Mouse (Mus musculus) Patski (cell line): ENCODE results near the gene Cds1. TPM values are rescaled to one million over a fixed set of nuclear protein-coding genes. Genes with fewer than 3 reads are reported as not detected.
"Not testable (repeated sequence)": the region's sequence is repeated elsewhere in the genome, so short reads cannot be mapped to it uniquely, and the experiment has no call there.

Source experiments
- ATAC-seq: fragments of 100-300 bp; one replicate; pipeline ENCODE4 v1.8.0; 2021
- CTCF ChIA-PET: fragments of 350-600 bp; sonication (Branson Sonifier 250); formaldehyde crosslinking; loops from one replicate; lab custom pipeline; 2022; ENCODE audit warnings: inconsistent platforms; lab: Charles Lee
- POLR2A ChIA-PET: fragments of 350-600 bp; sonication (Branson Sonifier 250); formaldehyde crosslinking; loops from one replicate; lab custom pipeline; 2022; ENCODE audit warnings: antibody characterized with exemption, inconsistent platforms; lab: Charles Lee
- DNase-seq: peaks from one replicate; pipeline ENCODE4 v3.0.0-alpha.2; 2011; ENCODE audit warnings: low read depth, low spot score
- H3K27me3 ChIP-seq: fragments of 371-371 bp; one replicate; pipeline ENCODE4 v1.5.1; 2021
- CTCF ChIP-seq: fragments of 100-300 bp; IDR thresholded peaks from one replicate; pipeline ENCODE4 v1.5.1; 2021
- in situ Hi-C: fragments of 300-500 bp; cut with MboI; formaldehyde crosslinking; loops from 3 replicates; pipeline ENCODE4 v1.11.1; 2018; ENCODE audit warnings: low pct_unique_long_range_greater_than_20kb, mixed read lengths
- polyA plus RNA-seq: library from polyadenylated mRNA; unstranded; gene quantifications from one replicate; pipeline ENCODE4 v1.2.3, GENCODE M21; 2021

Gene Cds1
- polyA plus RNA-seq, 1 experiment from 2014 or later, result 24.1 TPM

DNA sequence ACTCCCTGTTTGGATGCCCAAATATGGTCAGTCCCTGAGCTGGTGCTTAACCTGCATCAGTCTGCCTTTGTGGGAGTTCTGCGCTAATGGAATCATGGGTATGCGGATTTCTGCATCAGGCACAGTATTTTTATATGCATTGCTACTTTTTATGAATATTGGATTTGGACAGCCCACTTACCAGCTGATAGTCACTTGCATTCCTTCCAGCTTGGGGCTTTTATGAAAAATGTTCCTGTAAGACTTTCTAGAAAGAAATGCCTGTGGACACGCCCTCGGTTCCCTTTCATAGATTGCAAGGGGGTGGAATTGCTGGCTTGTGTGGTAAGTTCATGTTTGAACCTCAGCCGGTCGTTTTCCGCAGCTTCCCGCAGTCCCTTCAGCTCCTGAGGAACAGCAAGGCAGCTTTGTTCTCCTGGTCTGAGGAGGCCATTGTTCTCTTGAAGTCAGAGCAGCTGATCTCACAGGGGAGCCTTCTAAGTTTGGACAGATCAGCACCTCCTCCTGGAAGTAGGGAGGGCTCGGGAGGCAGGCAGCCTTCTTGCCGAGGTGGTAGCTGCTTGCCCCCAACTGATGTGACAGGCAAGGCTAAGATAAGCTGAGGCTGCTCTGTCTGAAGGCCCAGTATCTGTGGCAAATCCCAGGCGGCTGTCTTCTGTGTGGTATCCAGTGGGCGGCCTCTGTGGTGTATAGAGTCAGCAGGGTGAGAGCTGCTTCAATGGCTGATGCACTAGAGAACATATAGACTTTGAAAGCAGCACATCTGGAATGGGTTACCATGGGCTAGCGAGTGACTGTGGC, 60.4 kb downstream of the Cds1 start:
- in situ Hi-C loops, result no loop called here
- CTCF ChIA-PET, result interaction anchor here (1.2 kb wide), 1 partner anchor 15 kb away, joined by 3 read pairs; no protein-coding TSS in a partner anchor
- DNase-seq, result no peak

DNA sequence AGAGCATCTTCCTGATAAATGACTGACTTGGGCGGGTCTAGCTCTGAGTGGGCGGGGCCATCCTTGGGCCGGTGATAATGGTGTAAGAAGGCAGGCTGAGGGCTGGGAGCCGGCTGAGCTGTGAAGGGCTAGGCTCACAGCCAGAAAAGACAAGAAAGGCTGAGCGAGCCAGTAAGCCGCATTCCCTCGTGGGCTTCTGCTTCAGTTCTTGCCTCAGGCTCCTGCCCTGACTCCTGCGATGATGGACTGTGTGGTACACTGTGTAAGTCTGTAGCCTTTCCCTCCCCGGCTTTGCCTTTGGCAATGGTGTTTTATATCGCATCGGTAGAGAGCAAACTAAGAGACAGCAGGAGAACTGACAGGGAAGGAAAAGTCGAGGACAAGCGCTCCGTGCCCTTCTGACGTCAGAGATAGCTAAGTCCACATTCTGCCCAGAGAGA, 61.6 kb downstream of the Cds1 start:
- no peaks in the 10 kb centered on the region for H3K27me3 ChIP-seq
- DNase-seq (peak; percentile 61), ATAC-seq (peak; percentile 77)
- ChIA-PET CTCF (interaction anchor here (0.8 to 1.3 kb wide), 2 partner anchors 11 to 67 kb away, joined by 3 read pairs; no protein-coding TSS in a partner anchor), POLR2A (no interaction called here)
- in situ Hi-C loops, result no loop called here
- TF ChIP-seq CTCF, result no peak

More for the DNA sequence above, 60.4 kb downstream of the Cds1 start:
- POLR2A ChIA-PET, result interaction anchor here (0.6 kb wide), 1 partner anchor 10 kb away, joined by 4 read pairs; no protein-coding TSS in a partner anchor
- no peak for TF ChIP-seq CTCF
- no peak for ATAC-seq
- no peaks in the 10 kb centered on the region for H3K27me3 ChIP-seq

DNA sequence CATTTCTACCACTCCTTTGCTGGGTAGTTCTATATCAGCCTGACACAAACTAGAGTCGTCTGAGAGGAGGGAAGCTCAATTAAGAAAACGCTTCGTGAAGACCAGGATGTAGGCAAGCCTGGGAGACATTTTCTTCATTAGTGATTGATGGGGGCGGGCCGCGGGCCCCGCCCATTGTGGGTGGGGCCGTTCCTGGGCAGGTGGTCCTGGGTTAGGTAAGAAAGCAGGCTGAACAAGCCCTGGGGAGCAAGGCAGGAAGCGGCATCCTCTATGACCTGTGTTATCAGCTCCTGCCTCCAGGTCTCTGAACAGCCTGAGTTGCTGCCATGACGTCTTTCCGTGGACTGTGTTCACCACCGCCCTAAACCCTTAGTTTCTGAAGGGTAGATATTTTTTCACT, 62.5 kb downstream of the Cds1 start:
- no peak for ATAC-seq
- CTCF ChIA-PET, result interaction anchor here (1.2 to 1.3 kb wide), 2 partner anchors 15 to 66 kb away, joined by 3 to 4 read pairs; no protein-coding TSS in a partner anchor
- TF ChIP-seq CTCF, result no peak
- no peak for DNase-seq
- in situ Hi-C loops, result no loop called here
- no peaks in the 10 kb centered on the region for H3K27me3 ChIP-seq
- POLR2A ChIA-PET, result interaction anchor here (0.6 to 1.5 kb wide), 2 partner anchors 33 to 61 kb away, joined by 3 read pairs; no protein-coding TSS in a partner anchor

DNA sequence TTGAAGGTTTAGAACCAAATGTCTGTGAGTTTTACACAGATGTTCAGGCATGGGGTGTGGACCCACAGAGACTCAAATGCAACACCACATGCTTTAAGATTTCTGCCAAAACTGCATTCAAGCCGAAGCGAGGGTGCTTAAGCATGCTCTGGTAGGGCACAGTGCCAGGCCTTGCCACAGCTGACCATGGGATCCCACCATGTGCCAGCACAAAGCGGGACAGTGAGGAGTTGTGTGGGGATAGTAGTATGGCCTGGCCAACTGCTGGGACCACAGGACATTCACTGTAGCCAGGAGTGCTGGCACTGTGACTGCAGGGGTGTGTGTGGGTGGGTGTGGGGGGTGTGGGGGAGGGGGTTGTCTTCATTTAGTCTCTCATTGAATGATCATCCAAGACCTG, 64.0 kb downstream of the Cds1 start:
- ChIA-PET POLR2A (no interaction called here), CTCF (no interaction called here)
- DNase-seq (no peak), ATAC-seq (no peak)
- in situ Hi-C loops, result no loop called here
- TF ChIP-seq CTCF, result no peak
- no peaks in the 10 kb centered on the region for H3K27me3 ChIP-seq

DNA sequence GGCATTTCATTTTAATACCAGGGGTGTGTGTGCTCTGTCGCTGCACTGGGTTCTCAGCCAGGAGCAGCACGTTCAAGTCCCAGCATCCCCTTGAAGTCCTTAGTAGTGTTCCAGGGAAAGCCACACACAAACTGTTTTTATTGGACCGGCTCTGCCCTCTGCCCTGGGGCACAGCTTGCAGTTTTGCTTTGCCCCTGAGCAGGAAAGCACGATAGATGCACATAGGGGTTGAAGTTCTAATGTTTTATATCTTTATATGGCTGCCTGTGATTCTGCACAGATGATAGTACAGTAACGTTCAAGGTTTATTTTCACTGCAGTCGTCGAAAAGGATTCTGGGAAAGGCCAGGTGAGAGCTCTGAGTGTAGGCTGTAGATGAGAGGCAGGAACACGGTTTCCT, 65.2 kb downstream of the Cds1 start:
- CTCF ChIA-PET, result no interaction called here
- DNase-seq, result no peak
- in situ Hi-C loops, result no loop called here
- no peak for ATAC-seq
- no peak for TF ChIP-seq CTCF
- H3K27me3 ChIP-seq, result no peaks in the 10 kb centered on the region
- POLR2A ChIA-PET, result no interaction called here

DNA sequence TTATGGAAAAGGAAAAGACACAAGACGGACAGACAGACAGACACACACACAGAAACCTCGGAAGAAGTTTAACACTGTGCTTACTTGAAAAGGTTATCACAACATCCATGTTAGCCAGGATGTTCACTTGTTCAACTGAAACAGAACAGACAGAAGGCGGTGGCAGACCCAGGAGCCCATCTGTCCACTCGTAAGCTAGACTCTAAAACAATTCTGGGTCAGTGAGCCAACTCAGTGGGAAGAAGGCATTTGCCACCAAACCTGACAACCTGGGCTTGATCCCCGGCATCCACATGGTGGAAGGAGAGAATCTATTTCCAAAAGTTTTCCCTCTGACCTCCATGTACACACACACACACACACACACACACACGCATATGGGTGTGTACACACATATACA, 67.1 kb downstream of the Cds1 start:
- ATAC-seq, result no peak
- ChIA-PET POLR2A (no interaction called here), CTCF (no interaction called here)
- DNase-seq, result no peak
- no peak for TF ChIP-seq CTCF
- in situ Hi-C loops, result no loop called here
- no peaks in the 10 kb centered on the region for H3K27me3 ChIP-seq

DNA sequence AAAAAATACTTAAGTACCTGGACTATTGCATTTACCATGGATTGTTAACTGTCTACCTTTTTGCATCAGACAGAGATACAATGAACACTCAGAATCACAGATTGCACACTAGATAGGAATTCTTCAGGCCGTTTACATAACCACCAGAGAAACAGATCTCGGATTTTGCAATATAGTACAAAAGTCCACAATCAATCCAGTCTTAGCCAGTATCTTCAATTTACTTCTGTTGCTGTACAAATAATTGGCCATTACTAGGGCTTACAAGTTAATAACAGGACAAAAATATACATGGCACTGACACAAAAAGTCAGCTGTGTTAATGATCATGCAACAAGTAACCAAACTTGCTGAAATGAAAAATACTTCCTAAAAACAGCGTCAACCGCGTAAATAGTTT, 68.1 kb downstream of the Cds1 start:
- ATAC-seq, result no peak
- DNase-seq, result no peak
- ChIA-PET POLR2A (no interaction called here), CTCF (interaction anchor here (1.1 to 1.3 kb wide), 3 partner anchors 9 to 22 kb away, joined by 3 to 4 read pairs (median 3); no protein-coding TSS in a partner anchor)
- in situ Hi-C loops, result no loop called here
- H3K27me3 ChIP-seq, result no peaks in the 10 kb centered on the region
- TF ChIP-seq CTCF, result no peak

DNA sequence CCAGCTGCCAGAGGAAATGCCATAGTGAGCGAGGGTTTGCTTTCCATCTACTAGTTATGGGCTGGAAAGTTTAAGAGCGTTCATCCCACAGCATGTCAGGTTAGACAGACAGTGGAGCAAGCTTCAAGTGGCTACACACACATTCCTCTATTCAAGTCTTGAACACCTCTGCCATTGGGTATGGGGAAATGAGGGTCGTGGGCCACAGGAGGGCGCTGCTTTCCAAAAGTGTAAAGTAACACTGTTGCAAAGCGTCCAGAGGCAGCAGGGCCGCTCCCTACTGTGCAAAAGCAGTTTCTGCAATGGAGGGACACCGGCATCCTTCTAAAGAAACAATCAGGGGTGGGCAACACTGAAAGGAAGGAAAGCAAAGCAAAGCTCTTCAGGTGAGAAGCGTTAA, 68.9 kb downstream of the Cds1 start:
- ATAC-seq, result no peak
- DNase-seq, result no peak
- CTCF ChIA-PET, result interaction anchor here (1.1 to 1.6 kb wide), 4 partner anchors 8 to 238 kb away, joined by 3 to 5 read pairs (median 4); no protein-coding TSS in a partner anchor
- no peak for TF ChIP-seq CTCF
- in situ Hi-C loops, result no loop called here
- POLR2A ChIA-PET, result no interaction called here
- no peaks in the 10 kb centered on the region for H3K27me3 ChIP-seq

DNA sequence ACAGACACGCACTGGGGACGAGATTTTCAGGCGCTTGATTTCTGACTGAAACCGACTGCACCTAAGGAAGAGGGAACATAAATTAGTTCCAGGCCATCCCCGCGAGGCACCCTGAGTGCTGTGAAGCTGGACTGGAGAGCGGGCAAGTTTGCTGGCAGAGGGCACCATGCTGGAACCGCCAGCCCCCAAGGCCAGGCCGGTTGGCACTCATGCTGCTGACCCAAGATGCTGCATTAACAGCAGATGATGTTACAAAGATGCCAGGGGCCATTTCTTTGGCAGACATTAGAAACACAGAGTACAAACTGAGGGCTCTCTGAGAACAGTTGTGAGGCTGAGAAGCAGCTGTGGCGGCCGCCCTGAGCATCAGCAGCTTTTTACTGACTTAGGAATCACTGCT, 71.3 kb downstream of the Cds1 start:
- CTCF ChIA-PET, result interaction anchor here (1.1 to 1.4 kb wide), 2 partner anchors 12 kb away, joined by 3 read pairs; no protein-coding TSS in a partner anchor
- DNase-seq (no peak), ATAC-seq (no peak)
- TF ChIP-seq CTCF, result no peak
- POLR2A ChIA-PET, result no interaction called here
- in situ Hi-C loops, result no loop called here
- no peaks in the 10 kb centered on the region for H3K27me3 ChIP-seq

DNA sequence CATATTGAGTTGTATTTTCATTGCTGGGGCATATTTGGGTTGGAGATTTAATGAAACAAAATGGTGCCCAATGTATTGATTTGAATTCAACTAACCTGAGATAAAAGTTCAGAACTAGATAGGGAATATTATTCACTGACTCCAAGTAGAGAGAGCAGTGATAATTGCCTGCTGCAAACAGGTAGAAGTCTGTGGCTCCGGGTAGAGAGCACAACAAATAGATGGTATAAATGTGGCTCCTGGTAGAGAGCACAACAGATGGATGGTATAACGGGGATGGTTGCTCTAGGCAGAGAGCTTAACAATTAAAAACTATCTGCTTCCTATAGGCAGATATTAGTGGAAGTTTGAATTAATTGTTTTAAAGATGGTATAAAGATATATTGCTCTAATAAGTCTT, 72.7 kb downstream of the Cds1 start:
- ChIA-PET POLR2A (interaction anchor here (1.3 kb wide), 1 partner anchor 22 kb away, joined by 3 read pairs; no protein-coding TSS in a partner anchor), CTCF (interaction anchor here (1.5 kb wide), 1 partner anchor 18 kb away, joined by 3 read pairs; no protein-coding TSS in a partner anchor)
- ATAC-seq, H3K27me3 ChIP-seq, DNase-seq, in situ Hi-C loops: not testable (repeated sequence)

DNA sequence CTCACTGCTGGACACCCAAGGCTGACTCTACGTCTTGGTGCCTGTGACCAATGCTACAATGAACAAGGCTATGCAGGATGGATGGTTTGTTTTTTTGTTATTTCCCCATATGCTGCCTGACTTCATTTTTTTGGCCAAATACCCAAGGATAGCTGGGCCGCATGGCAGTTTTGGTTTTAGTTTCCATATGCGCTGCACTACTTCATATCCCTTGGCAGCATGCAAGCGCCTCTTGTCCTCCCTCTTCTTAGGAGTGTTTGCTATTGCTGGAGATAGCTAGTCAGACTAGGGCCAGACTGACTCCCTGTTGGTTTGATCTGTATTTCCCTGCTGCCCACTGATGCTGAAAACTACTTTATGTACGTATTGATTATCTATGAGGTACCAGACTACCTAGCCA, 75.5 kb downstream of the Cds1 start:
- TF ChIP-seq CTCF, result no peak
- no peaks in the 10 kb centered on the region for H3K27me3 ChIP-seq
- in situ Hi-C loops, result no loop called here
- ATAC-seq, result no peak
- no peak for DNase-seq
- POLR2A ChIA-PET, result no interaction called here
- CTCF ChIA-PET, result no interaction called here
